Mouse (Mus musculus): ENCODE data around the gene Bpifa3. TPM values are rescaled to one million over a fixed set of nuclear protein-coding genes. Genes with fewer than 3 reads are reported as not detected.
"Not testable (repeated sequence)": the region's sequence is repeated elsewhere in the genome, so short reads cannot be mapped to it uniquely, and the experiment has no call there.

The Bpifa3 gene
- polyA plus RNA-seq, 1 experiment from 2014 or later: not detected

GRCm38 (mm10) chr2:154183061-154183460 is 52.9 kb downstream of the Bpifa3 start:
- H3K4me2 ChIP-seq; H3K27me3 ChIP-seq; H3K27ac ChIP-seq; H3K4me1 ChIP-seq; H3K9ac ChIP-seq; H3K36me3 ChIP-seq; ATAC-seq (ENCODE audit: borderline replicate concordance, extremely low read depth, low FRiP score, low TSS enrichment); H3K4me3 ChIP-seq; H3K9me3 ChIP-seq: not testable (repeated sequence)
- 50% methylated on average over 4 of the region's 4 CpGs for WGBS

- H3K4me2 ChIP-seq: no peak overlapping the region
- no peak; the same call in 1 of the 2 replicates for ATAC-seq (ENCODE audit: borderline replicate concordance, extremely low read depth, low FRiP score, low TSS enrichment)
- no peak overlapping the region for H3K4me3 ChIP-seq
- H3K27me3 ChIP-seq: no peaks in the 10 kb centered on the region
- H3K9ac ChIP-seq: no peak overlapping the region
- no peaks in the 10 kb centered on the region for H3K36me3 ChIP-seq
- H3K27ac ChIP-seq: peak overlapping the region; percentile 76
- no peaks in the 10 kb centered on the region for H3K9me3 ChIP-seq
- 54% methylated on average over 6 of the region's 6 CpGs for WGBS
- peaks cover 8% of the 10 kb centered on the region; the same call in 1 of the 2 replicates for H3K4me1 ChIP-seq
These were observed 55.2 kb downstream of the Bpifa3 start for GRCm38 (mm10) chr2:154185319-154185718.

DNA sequence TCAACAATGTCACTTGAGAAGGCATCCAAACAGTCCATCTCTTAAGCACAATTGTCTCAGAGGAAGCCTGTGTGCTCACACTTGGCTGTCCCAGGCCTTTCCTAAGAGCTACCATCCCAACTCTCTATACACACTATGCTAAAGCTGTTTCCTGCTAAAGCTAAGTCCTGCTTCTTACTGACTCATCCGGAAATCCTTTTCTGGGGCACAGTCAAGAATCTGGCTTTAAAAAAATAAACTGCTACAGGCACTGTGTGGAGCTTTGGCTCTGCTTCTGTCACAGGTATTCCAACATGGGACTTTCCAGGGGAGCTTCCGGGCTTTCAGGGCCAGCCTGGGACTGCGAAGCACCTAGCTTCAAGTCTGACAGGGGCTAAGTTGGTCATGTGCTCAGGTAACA is 55.6 kb downstream of the Bpifa3 start:
- H3K9me3 ChIP-seq: no peaks in the 10 kb centered on the region
- no peak overlapping the region for H3K4me2 ChIP-seq
- WGBS: 49% methylated on average over 3 of the region's 3 CpGs
- H3K27me3 ChIP-seq: no peaks in the 10 kb centered on the region
- peak overlapping the region; percentile 76 for H3K27ac ChIP-seq
- peaks cover 8% of the 10 kb centered on the region; the same call in 1 of the 2 replicates for H3K4me1 ChIP-seq
- H3K36me3 ChIP-seq: no peaks in the 10 kb centered on the region
- peak; percentile 49; the same call in 1 of the 2 replicates for ATAC-seq (ENCODE audit: borderline replicate concordance, extremely low read depth, low FRiP score, low TSS enrichment)
- H3K4me3 ChIP-seq: no peak overlapping the region
- H3K9ac ChIP-seq: no peak overlapping the region

- Histone ChIP-seq H3K9me3 (no peaks in the 10 kb centered on the region), H3K9ac (no peak overlapping the region), H3K4me3 (no peak overlapping the region), H3K4me1 (peaks cover 8% of the 10 kb centered on the region; the same call in 1 of the 2 replicates), H3K27ac (no peak overlapping the region), H3K27me3 (no peaks in the 10 kb centered on the region), H3K36me3 (no peaks in the 10 kb centered on the region), H3K4me2 (no peak overlapping the region)
- no peak for ATAC-seq (ENCODE audit: borderline replicate concordance, extremely low read depth, low FRiP score, low TSS enrichment)
- 38% methylated on average over 5 of the region's 5 CpGs for WGBS
These were observed 57.3 kb downstream of the Bpifa3 start for GRCm38 (mm10) chr2:154187468-154187867.

Other genes starting within 250 kb of the Bpifa3 start
- not detected in 2 replicates for gene Bpifb6, start 229.9 kb upstream of the Bpifa3 start, polyA plus RNA-seq (2015; fragmentation: Nextera tagmentation; extraction: Ambion mirVana)
- gene Bpifb3, start 212.1 kb upstream of the Bpifa3 start, polyA plus RNA-seq (2015; fragmentation: Nextera tagmentation; extraction: Ambion mirVana): not detected in 2 replicates
- not detected in 2 replicates for gene Bpifb4, start 192.1 kb upstream of the Bpifa3 start, polyA plus RNA-seq (2015; fragmentation: Nextera tagmentation; extraction: Ambion mirVana)
- not detected in 2 replicates for gene Bpifa6, start 155.4 kb upstream of the Bpifa3 start, polyA plus RNA-seq (2015; fragmentation: Nextera tagmentation; extraction: Ambion mirVana)
- gene Bpifa2, start 122.1 kb upstream of the Bpifa3 start, polyA plus RNA-seq (2015; fragmentation: Nextera tagmentation; extraction: Ambion mirVana): not detected in 2 replicates
- 2.2 and 18.2 TPM in 2 replicates for gene Bpifa1, start 12.5 kb downstream of the Bpifa3 start, polyA plus RNA-seq (2015; fragmentation: Nextera tagmentation; extraction: Ambion mirVana)
- gene Bpifa5, start 32.3 kb downstream of the Bpifa3 start, polyA plus RNA-seq (2015; fragmentation: Nextera tagmentation; extraction: Ambion mirVana): not detected in 2 replicates
- gene Bpifb1, start 60.5 kb downstream of the Bpifa3 start, polyA plus RNA-seq (2015; fragmentation: Nextera tagmentation; extraction: Ambion mirVana): 0.90 and 1.6 TPM in 2 replicates
- gene Bpifb5, start 93.4 kb downstream of the Bpifa3 start, polyA plus RNA-seq (2015; fragmentation: Nextera tagmentation; extraction: Ambion mirVana): 1.0 and 1.2 TPM in 2 replicates
- not detected in 2 replicates for gene Bpifb9a, start 127.5 kb downstream of the Bpifa3 start, polyA plus RNA-seq (2015; fragmentation: Nextera tagmentation; extraction: Ambion mirVana)
- not detected in 2 replicates for gene Bpifb9b, start 176.9 kb downstream of the Bpifa3 start, polyA plus RNA-seq (2015; fragmentation: Nextera tagmentation; extraction: Ambion mirVana)
- 17.8 and 19.8 TPM in 2 replicates for gene Cdk5rap1, start 242.7 kb downstream of the Bpifa3 start, polyA plus RNA-seq (2015; fragmentation: Nextera tagmentation; extraction: Ambion mirVana)